Mouse (Mus musculus): ENCODE results near the gene Cux2. TPM values are rescaled to one million over a fixed set of nuclear protein-coding genes. Genes with fewer than 3 reads are reported as not detected.

The Cux2 gene
- total and polyA plus RNA-seq, 3 experiments, result 1.4 to 3.5 TPM; not detected in 1

DNA sequence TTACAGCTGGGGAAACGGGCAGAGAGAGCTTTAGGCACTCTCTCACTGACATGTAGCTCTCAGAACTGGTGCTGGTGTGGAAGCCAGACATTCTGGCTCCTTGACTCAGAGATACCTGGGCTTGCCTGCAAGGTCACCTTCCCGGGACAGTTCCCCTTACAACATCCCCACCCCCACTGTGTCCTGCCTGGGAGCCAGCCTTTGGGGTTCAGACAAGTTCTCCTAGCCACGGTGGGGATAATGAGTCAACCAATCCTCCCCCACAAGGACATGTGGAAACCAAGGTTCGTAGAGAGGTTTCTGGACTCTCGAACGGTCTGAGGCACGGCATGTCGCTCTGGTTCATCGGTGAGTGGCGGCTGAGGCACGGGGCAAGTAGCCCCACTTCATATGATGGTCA, 193.2 kb downstream of the Cux2 start:
- Histone ChIP-seq H3K27me3 (ENCODE audit: control insufficient read depth in 1 of 2, insufficient read depth in 2 of 2, low read length in 2 of 2) (no peaks in the 10 kb centered on the region; a peak in 1 of 4 replicates), H3K4me1 (ENCODE audit: control insufficient read depth in 1 of 2, insufficient read depth in 2 of 2, low read length in 2 of 2) (no peaks in the 10 kb centered on the region), H3K9ac (ENCODE audit: control insufficient read depth, low read depth, low read length, poor library complexity, severe bottlenecking) (no peak overlapping the region), H3K27ac (ENCODE audit: control insufficient read depth, low read depth, low read length) (no peak overlapping the region), H3K4me3 (ENCODE audit: control insufficient read depth in 1 of 2, insufficient read depth in 1 of 2, low read depth in 2 of 2, low read length in 2 of 2) (no peak overlapping the region), H3K9me3 (replicated peaks; ENCODE audit: insufficient read depth, low read length) (no peaks in the 10 kb centered on the region), H3K36me3 (ENCODE audit: control insufficient read depth in 1 of 2, insufficient read depth in 2 of 2, low read length in 2 of 2) (no peaks in the 10 kb centered on the region; a peak in 1 of 4 replicates), H3K79me2 (ENCODE audit: control insufficient read depth, insufficient read depth, low read length, poor library complexity) (no peaks in the 10 kb centered on the region)
- no peak for TF ChIP-seq E2F4 (IDR thresholded peaks at IDR 0.05; ENCODE audit: borderline replicate concordance, low read depth, low read length)
- no peak for TF ChIP-seq ELF1 (IDR thresholded peaks at IDR 0.05; ENCODE audit: low read depth, low read length)
- TF ChIP-seq UBTF (IDR thresholded peaks at IDR 0.05; ENCODE audit: borderline replicate concordance, insufficient read depth, low read depth, low read length), result no peak
- no peak for TF ChIP-seq CHD1 (IDR thresholded peaks at IDR 0.05; ENCODE audit: low read depth, low read length)
- TF ChIP-seq SIN3A (IDR thresholded peaks at IDR 0.05; ENCODE audit: low read length), result no peak
- no peak for TF ChIP-seq TAL1 (IDR thresholded peaks at IDR 0.05; ENCODE audit: low read length)
- no peak for TF ChIP-seq USF1 (IDR thresholded peaks at IDR 0.05; ENCODE audit: low read depth, low read length)
- no peak for TF ChIP-seq EP300 (IDR thresholded peaks at IDR 0.05; ENCODE audit: low read depth in 1 of 2, low read length in 2 of 2)
- TF ChIP-seq JUND (IDR thresholded peaks at IDR 0.05; ENCODE audit: low read depth, low read length), result no peak
- TF ChIP-seq MAFK (IDR thresholded peaks at IDR 0.05; ENCODE audit: borderline replicate concordance, low read depth, low read length), result no peak
- DNase-seq (ENCODE audit: low read depth, low spot score), result no peak

DNA sequence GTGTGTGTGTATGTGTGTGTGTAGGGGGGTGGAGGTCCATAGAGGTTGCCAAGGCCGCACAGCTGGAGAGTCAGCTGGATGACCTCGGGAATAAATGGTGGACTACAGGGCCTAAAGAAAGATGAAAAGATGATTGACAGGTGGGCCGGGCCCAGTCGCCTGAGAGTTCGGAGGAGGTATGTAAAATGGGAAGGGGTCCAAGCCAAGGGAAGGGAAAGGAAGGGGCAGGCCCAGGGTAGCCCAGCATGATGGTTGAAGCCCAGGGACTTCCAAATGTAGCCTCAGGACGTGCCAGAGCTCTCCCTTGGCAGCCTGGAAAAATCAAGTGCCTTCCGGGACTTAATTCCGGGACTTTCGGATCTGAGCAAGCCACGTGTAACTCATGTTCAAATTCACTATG, 195.1 kb downstream of the Cux2 start:
- H3K27me3 ChIP-seq (ENCODE audit: control insufficient read depth in 1 of 2, insufficient read depth in 2 of 2, low read length in 2 of 2), result no peaks in the 10 kb centered on the region; a peak in 1 of 4 replicates
- H3K9ac ChIP-seq (ENCODE audit: control insufficient read depth, low read depth, low read length, poor library complexity, severe bottlenecking), result no peak overlapping the region
- no peak for DNase-seq (ENCODE audit: low read depth, low spot score)
- no peaks in the 10 kb centered on the region; the same call in 1 of the 2 replicates for H3K79me2 ChIP-seq (ENCODE audit: control insufficient read depth, insufficient read depth, low read length, poor library complexity)
- H3K36me3 ChIP-seq (ENCODE audit: control insufficient read depth in 1 of 2, insufficient read depth in 2 of 2, low read length in 2 of 2), result no peaks in the 10 kb centered on the region; a peak in 2 of 4 replicates
- no peak overlapping the region for H3K27ac ChIP-seq (ENCODE audit: control insufficient read depth, low read depth, low read length)
- no peaks in the 10 kb centered on the region; a peak in 1 of 4 replicates for H3K4me1 ChIP-seq (ENCODE audit: control insufficient read depth in 1 of 2, insufficient read depth in 2 of 2, low read length in 2 of 2)
- no peak for TF ChIP-seq ELF1 (IDR thresholded peaks at IDR 0.05; ENCODE audit: low read depth, low read length)
- no peak for TF ChIP-seq MAZ (IDR thresholded peaks at IDR 0.05; ENCODE audit: low read depth, low read length)
- no peak for TF ChIP-seq E2F4 (IDR thresholded peaks at IDR 0.05; ENCODE audit: borderline replicate concordance, low read depth, low read length)
- TF ChIP-seq MEF2A (IDR thresholded peaks at IDR 0.05; ENCODE audit: extremely low read depth, insufficient replicate concordance, low read depth, low read length, poor library complexity, severe bottlenecking), result no peak
- TF ChIP-seq MYC (IDR thresholded peaks at IDR 0.05; ENCODE audit: low read depth, low read length), result no peak
- H3K9me3 ChIP-seq (replicated peaks; ENCODE audit: insufficient read depth, low read length), result no peaks in the 10 kb centered on the region
- H3K4me3 ChIP-seq (ENCODE audit: control insufficient read depth in 1 of 2, insufficient read depth in 1 of 2, low read depth in 2 of 2, low read length in 2 of 2), result no peak overlapping the region
